Comparison of ENCODE assay signal across 20 mouse cellular contexts in genomic region chr3:84046206-84046605, GRCm38 (mm10). TPM values are rescaled to one million over a fixed set of nuclear protein-coding genes. Genes with fewer than 3 reads are reported as not detected.
DNase-seq lines count a peak whose midpoint lies in the region; ATAC-seq lines count a peak whose summit lies in the region.
"Had no signal": no experiment of that assay in that cellular context is flagged by ENCODE, and none has a peak within 500 bp of the region (broad histone marks: within the 10 kb centered on the region; RNA-seq: fewer than 3 reads in every experiment).

No protein-coding gene starts in this region.

- intact Hi-C loops in left cerebral cortex, postnatal 36 days (cut with DNase I): loop anchor here (5.0 kb wide), 1 partner anchor 94 kb away; no protein-coding TSS in a partner anchor
- intact Hi-C loops in gastrocnemius, postnatal 14 days (cut with DNase I; ENCODE audit: low total_unique reads): no loop called here

- ATAC-seq in activated CD4-positive, CD25-positive, alpha-beta regulatory T cell, adult 4 months: peak; percentile 93
- ATAC-seq: forebrain, embryonic 15.5 days; hindbrain, embryonic 16.5 days; intestine, embryonic 16.5 days; midbrain, embryonic 15.5 days had no signal

- DNase-seq in spleen, postnatal 36 days (ENCODE audit: low spot score in 2 of 2): peak; percentile 36 to 46
- no peak for DNase-seq in spleen, postnatal 14 days (ENCODE audit: low spot score in 2 of 2)
- DNase-seq in CD4-positive helper T cell, adult 2 months (ENCODE audit: low read depth, low spot score): peak; percentile 75
- peak; percentile 69 for DNase-seq in naive thymus-derived CD4-positive, alpha-beta T cell, adult 2 months (ENCODE audit: low read depth)
- no peak for DNase-seq in left cerebral cortex, postnatal 36 days (ENCODE audit: low spot score in 2 of 2)
- DNase-seq in embryo, embryonic 10 days (ENCODE audit: low spot score): no peak
- DNase-seq in gastrocnemius, postnatal 14 days: no peak
- DNase-seq: adrenal gland, postnatal 14 days; cerebellum, adult 11-12 months; cerebellum, adult 9-11 months; gastrocnemius, postnatal 10 days; kidney, adult 8-10 months; kidney, postnatal 10 days; layer of hippocampus, adult 9-11 months; thymus, postnatal 25 days had no signal

RNA-seq across cellular contexts. Expression of gene Tmem131l, which starts 6.2 kb away (rescaled TPM):
- polyA plus RNA-seq in activated CD4-positive, CD25-positive, alpha-beta regulatory T cell, adult 4 months (2017; shearing (Covaris generic)): 10 to 100 TPM; 28.5 to 36.1 TPM
- total RNA-seq in left cerebral cortex, postnatal 36 days (2021): 10 to 100 TPM; 17.7 to 28.0 TPM
- 10 to 100 TPM; 16.4 to 19.1 TPM for total RNA-seq in gastrocnemius, postnatal 14 days (2021)

Comparison
In these comparisons a context has a peak if more than half of its experiments do, and no peak if none do; other contexts are left out.
1. DNase-seq: peak in spleen, postnatal 36 days (2 of 2), CD4-positive helper T cell, adult 2 months (single experiment) and naive thymus-derived CD4-positive, alpha-beta T cell, adult 2 months (single experiment); none in spleen, postnatal 14 days (0 of 2), left cerebral cortex, postnatal 36 days (0 of 2), embryo, embryonic 10 days (single experiment) and gastrocnemius, postnatal 14 days (single experiment).